Mouse (Mus musculus) heart, adult 2 months (tissue): ENCODE measurements around the gene Ankrd27. TPM values are rescaled to one million over a fixed set of nuclear protein-coding genes. Genes with fewer than 3 reads are reported as not detected.

Source experiments
- DNase-seq, 2 experiments: peaks; one replicate each; pipeline ENCODE4 v3.0.0; 2021
- H3K27ac ChIP-seq: fragments of 200-600 bp; 2 replicates; pipeline ENCODE4 v1.8.1; 2022
- H3K27me3 ChIP-seq: fragments of 200-500 bp; 2 replicates; pipeline ENCODE4 v1.6.1; 2012; ENCODE audit warnings: mild to moderate bottlenecking, low read length, inconsistent platforms, mixed read lengths; ENCODE audit not compliant: control insufficient read depth, insufficient read depth
- H3K36me3 ChIP-seq: fragments of 200-500 bp; 2 replicates; pipeline ENCODE4 v1.6.1; 2012; ENCODE audit warnings: low read length, inconsistent platforms; ENCODE audit not compliant: control insufficient read depth, insufficient read depth
- H3K4me1 ChIP-seq: fragments of 200-500 bp; 2 replicates; pipeline ENCODE4 v1.6.1; 2011; ENCODE audit warnings: low read length; ENCODE audit not compliant: control insufficient read depth, insufficient read depth
- H3K4me3 ChIP-seq: fragments of 200-600 bp; 2 replicates; pipeline ENCODE4 v1.8.1; 2022
- H3K79me2 ChIP-seq: fragments of 200-500 bp; replicated peaks from 2 replicates; pipeline ENCODE4 v1.6.1; 2012; ENCODE audit warnings: mild to moderate bottlenecking, inconsistent platforms, low read length, moderate library complexity, mixed read lengths; ENCODE audit not compliant: control insufficient read depth, insufficient read depth
- H3K9ac ChIP-seq: fragments of 200-500 bp; 2 replicates; pipeline ENCODE4 v1.6.1; 2012; ENCODE audit warnings: low read depth, mild to moderate bottlenecking, control low read depth, inconsistent platforms, low read length, mixed read lengths
- CTCF ChIP-seq: fragments of 200-600 bp; IDR thresholded peaks from 2 replicates; pipeline ENCODE4 v1.8.1; 2022; ENCODE audit warnings: antibody characterized with exemption, mild to moderate bottlenecking, moderate library complexity
- EP300 ChIP-seq: fragments of 200-500 bp; IDR thresholded peaks from 2 replicates; pipeline ENCODE4 v1.6.1; 2011; ENCODE audit warnings: low read depth, low read length, control low read depth; ENCODE audit not compliant: insufficient read depth
- POLR2A ChIP-seq: fragments of 200-500 bp; IDR thresholded peaks from 2 replicates; pipeline ENCODE4 v1.6.1; 2011; ENCODE audit warnings: mild to moderate bottlenecking, low read depth, low read length, control low read depth; ENCODE audit not compliant: insufficient read depth
- WGBS: fragments of 180-500 bp; shearing (Covaris S2); methylation state at CpG from one replicate; pipeline ENCODE4 v1.1.7; 2018; 5-methylcytosine and 5-hydroxymethylcytosine counted together
- intact Hi-C: fragments of 180-260 bp; cut with DNase I; formaldehyde crosslinking; loops from one replicate; pipeline ENCODE4 v1.15.1; 2025
- polyA plus RNA-seq: library from polyadenylated mRNA; depleted of rRNA; stranded (reverse); fragments of >200 nt; gene quantifications from 2 replicates; pipeline ENCODE4 v1.2.3, GENCODE M21; 2012
- total RNA-seq, 2 experiments: library from RNA; stranded (reverse); gene quantifications; 2 replicates each; pipeline ENCODE4 v1.2.3; 2021

The Ankrd27 gene
- total and polyA plus RNA-seq, 3 experiments, result 10.6 to 13.7 (median 12.5) TPM

- Histone ChIP-seq H3K4me1 (no peaks in the 10 kb centered on the region), H3K27ac (no peak overlapping the region), H3K36me3 (no peaks in the 10 kb centered on the region), H3K4me3 (no peak overlapping the region), H3K27me3 (no peaks in the 10 kb centered on the region), H3K79me2 (no peaks in the 10 kb centered on the region), H3K9ac (no peak overlapping the region)
- intact Hi-C loops, result no loop called here
- TF ChIP-seq CTCF, result peak; percentile 84
- TF ChIP-seq EP300, result no peak
- no peak for TF ChIP-seq POLR2A
- no peak for DNase-seq
- 56% methylated on average over 3 of the region's 3 CpGs for WGBS
Observed at GRCm38 (mm10) chr7:35659173-35659572, 73.1 kb downstream of the Ankrd27 start.

- DNase-seq, result no peak
- Histone ChIP-seq H3K4me3 (no peak overlapping the region), H3K36me3 (no peaks in the 10 kb centered on the region), H3K79me2 (no peaks in the 10 kb centered on the region), H3K4me1 (no peaks in the 10 kb centered on the region), H3K27ac (no peak overlapping the region), H3K9ac (no peak overlapping the region), H3K27me3 (no peaks in the 10 kb centered on the region)
- WGBS, result 73% methylated on average over 16 of the region's 16 CpGs
- TF ChIP-seq CTCF (no peak), POLR2A (no peak), EP300 (no peak)
- intact Hi-C loops, result no loop called here
Observed at GRCm38 (mm10) chr7:35663790-35664376, 77.8 kb downstream of the Ankrd27 start.

- Histone ChIP-seq H3K4me1 (no peaks in the 10 kb centered on the region), H3K36me3 (no peaks in the 10 kb centered on the region), H3K27ac (no peak overlapping the region), H3K79me2 (no peaks in the 10 kb centered on the region), H3K27me3 (no peaks in the 10 kb centered on the region), H3K4me3 (no peak overlapping the region), H3K9ac (no peak overlapping the region)
- intact Hi-C loops, result no loop called here
- 60% methylated on average over 18 of the region's 18 CpGs for WGBS
- no peak for TF ChIP-seq POLR2A
- TF ChIP-seq EP300, result no peak
- TF ChIP-seq CTCF, result no peak
- DNase-seq, result no peak
Observed at GRCm38 (mm10) chr7:35668066-35669041, 82.3 kb downstream of the Ankrd27 start.

GRCm38 (mm10) chr7:35678976-35679375 lies 92.9 kb downstream of the Ankrd27 start:
- DNase-seq, result no peak
- intact Hi-C loops, result no loop called here
- TF ChIP-seq EP300 (no peak), CTCF (no peak), POLR2A (no peak)
- H3K27ac ChIP-seq, result no peak overlapping the region
- no peak overlapping the region for H3K9ac ChIP-seq
- no peaks in the 10 kb centered on the region for H3K36me3 ChIP-seq
- WGBS, result 75% methylated on average over 4 of the region's 4 CpGs
- no peak overlapping the region for H3K4me3 ChIP-seq
- H3K79me2 ChIP-seq, result no peaks in the 10 kb centered on the region
- H3K4me1 ChIP-seq, result no peaks in the 10 kb centered on the region
- H3K27me3 ChIP-seq, result no peaks in the 10 kb centered on the region

- no peaks in the 10 kb centered on the region for H3K4me1 ChIP-seq
- WGBS, result 71% methylated on average over 3 of the region's 3 CpGs
- H3K4me3 ChIP-seq, result no peak overlapping the region
- DNase-seq, result no peak
- no peaks in the 10 kb centered on the region for H3K36me3 ChIP-seq
- no peak for TF ChIP-seq EP300
- TF ChIP-seq CTCF, result 0 out of 2 replicates have a peak, but pooled peaks have one; percentile 19
- TF ChIP-seq POLR2A, result no peak
- intact Hi-C loops, result no loop called here
- H3K9ac ChIP-seq, result no peak overlapping the region
- H3K27me3 ChIP-seq, result no peaks in the 10 kb centered on the region
- H3K79me2 ChIP-seq, result no peaks in the 10 kb centered on the region
- no peak overlapping the region for H3K27ac ChIP-seq
Observed at GRCm38 (mm10) chr7:35681559-35681958, 95.5 kb downstream of the Ankrd27 start.
